ENCODE assay signal across 35 mouse cellular contexts in the genomic region with DNA sequence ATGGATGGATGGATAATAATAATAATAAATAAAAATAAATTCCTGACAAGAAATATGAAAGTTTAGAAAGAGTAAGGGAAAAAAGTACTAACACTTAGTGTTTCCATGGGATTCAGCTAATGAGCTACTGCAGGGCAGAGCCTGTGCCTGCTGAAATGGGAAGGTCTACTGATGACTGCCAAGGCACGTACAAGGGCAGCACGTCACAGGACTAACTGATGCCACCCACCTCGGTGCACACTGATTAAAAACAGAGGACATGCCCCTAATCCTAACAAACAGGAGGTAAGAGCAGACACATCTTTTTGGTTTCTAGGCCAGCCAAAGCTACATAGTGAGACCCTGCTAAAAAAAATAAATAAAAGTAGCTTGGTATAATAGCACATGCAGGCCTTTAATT. TPM values are rescaled to one million over a fixed set of nuclear protein-coding genes. Genes with fewer than 3 reads are reported as not detected.
"Had no signal": no experiment of that assay in that cellular context is flagged by ENCODE, and none has a peak within 500 bp of the region (broad histone marks: within the 10 kb centered on the region; RNA-seq: fewer than 3 reads in every experiment).

No protein-coding gene starts in this region.

- H3K9ac ChIP-seq: limb, embryonic 12.5 days; limb, embryonic 13.5 days; limb, embryonic 15.5 days; liver, embryonic 12.5 days; liver, embryonic 13.5 days; liver, embryonic 14.5 days; liver, embryonic 15.5 days; liver, postnatal 0 days; lung, embryonic 14.5 days; lung, embryonic 15.5 days; midbrain, embryonic 12.5 days; midbrain, embryonic 13.5 days; midbrain, embryonic 15.5 days; neural tube, embryonic 12.5 days had no signal

- H3K9me3 ChIP-seq: limb, embryonic 10.5 days; limb, embryonic 12.5 days; limb, embryonic 13.5 days; limb, embryonic 15.5 days; liver, embryonic 12.5 days; liver, embryonic 13.5 days; liver, embryonic 15.5 days; lung, embryonic 15.5 days; megakaryocyte, embryonic 14.5 days; midbrain, embryonic 10.5 days; midbrain, embryonic 12.5 days; midbrain, embryonic 13.5 days; midbrain, embryonic 15.5 days; neural tube, embryonic 12.5 days had no signal

- H3K4me3 ChIP-seq: left cerebral cortex, adult 2 months; limb, embryonic 10.5 days; limb, embryonic 12.5 days; limb, embryonic 13.5 days; limb, embryonic 15.5 days; liver, embryonic 12.5 days; liver, embryonic 13.5 days; liver, embryonic 15.5 days; lung, embryonic 15.5 days; megakaryocyte, embryonic 14.5 days; midbrain, embryonic 10.5 days; midbrain, embryonic 12.5 days; midbrain, embryonic 13.5 days; midbrain, embryonic 15.5 days; neural tube, embryonic 12.5 days had no signal

- H3K4me2 ChIP-seq: limb, embryonic 12.5 days; limb, embryonic 13.5 days; limb, embryonic 15.5 days; liver, embryonic 11.5 days; liver, embryonic 12.5 days; liver, embryonic 13.5 days; liver, embryonic 15.5 days; lung, embryonic 14.5 days; lung, embryonic 15.5 days; midbrain, embryonic 12.5 days; midbrain, embryonic 13.5 days; midbrain, embryonic 15.5 days; neural tube, embryonic 12.5 days had no signal

- H3K27ac ChIP-seq: left cerebral cortex, adult 2 months; limb, embryonic 10.5 days; limb, embryonic 12.5 days; limb, embryonic 13.5 days; limb, embryonic 15.5 days; liver, embryonic 12.5 days; liver, embryonic 13.5 days; liver, embryonic 14.5 days; liver, embryonic 15.5 days; lung, embryonic 15.5 days; macrophage; midbrain, embryonic 10.5 days; midbrain, embryonic 12.5 days; midbrain, embryonic 13.5 days; midbrain, embryonic 15.5 days; neural tube, embryonic 12.5 days had no signal

- DNase-seq: left cerebral cortex, postnatal 4 days; liver; liver, embryonic 13.5 days; liver, postnatal 0 days; lung, adult 18-20 months; lung, adult 2 months; lung, embryonic 14.5 days; lung, postnatal 10 days; lung, postnatal 14 days; lung, postnatal 36 days; lung, postnatal 4 days had no signal

- H3K27me3 ChIP-seq: limb, embryonic 12.5 days; limb, embryonic 13.5 days; limb, embryonic 15.5 days; liver, embryonic 12.5 days; liver, embryonic 13.5 days; liver, embryonic 15.5 days; lung, embryonic 15.5 days; megakaryocyte, embryonic 14.5 days; midbrain, embryonic 12.5 days; midbrain, embryonic 13.5 days; midbrain, embryonic 15.5 days; neural tube, embryonic 12.5 days had no signal

- H3K4me1 ChIP-seq: limb, embryonic 10.5 days; limb, embryonic 12.5 days; limb, embryonic 13.5 days; liver, embryonic 12.5 days; liver, embryonic 13.5 days; liver, embryonic 15.5 days; lung, embryonic 15.5 days; midbrain, embryonic 10.5 days; midbrain, embryonic 12.5 days; midbrain, embryonic 13.5 days; midbrain, embryonic 15.5 days; neural tube, embryonic 12.5 days had no signal

- ATAC-seq: liver, embryonic 12.5 days; liver, postnatal 0 days; lung, postnatal 0 days; midbrain, embryonic 13.5 days; midbrain, embryonic 15.5 days; midbrain, embryonic 16.5 days had no signal

RNA-seq across cellular contexts. Expression of gene Jakmip3, which starts 56.8 kb away (rescaled TPM):
- total RNA-seq: liver, adult 2 months; megakaryocyte progenitor cell, adult 5-6 weeks; megakaryocyte-erythroid progenitor cell, adult 5-6 weeks; monocyte, adult 5-6 weeks had no signal
- polyA plus RNA-seq: liver, embryonic 13.5 days; liver, embryonic 15.5 days; liver, embryonic 16.5 days; liver, postnatal 0 days; lung, adult 2 months; lung, embryonic 14.5 days; lung, postnatal 0 days; macrophage had no signal
